Mouse (Mus musculus) liver, adult 2 months (tissue): ENCODE data around the gene Clk1. TPM values are rescaled to one million over a fixed set of nuclear protein-coding genes. Genes with fewer than 3 reads are reported as not detected.
A peak's percentile ranks its signal among the peaks of the same experiment; 100 is the strongest.

ENCODE experiments used
- DNase-seq: peaks from one replicate; pipeline ENCODE4 v3.0.0-alpha.2; 2011; ENCODE audit warnings: low read depth, low spot score; ENCODE audit errors: extremely low read depth
- H3K27ac ChIP-seq: fragments of 200-500 bp; replicated peaks from 2 replicates; pipeline ENCODE4 v1.5.1; 2012; ENCODE audit warnings: low read depth, mild to moderate bottlenecking, control low read depth, inconsistent platforms, low read length; ENCODE audit not compliant: insufficient read depth
- H3K27me3 ChIP-seq: fragments of 200-500 bp; 2 replicates; pipeline ENCODE4 v1.6.1; 2012; ENCODE audit warnings: mild to moderate bottlenecking, moderate library complexity, low read length, inconsistent platforms; ENCODE audit not compliant: control insufficient read depth, insufficient read depth
- H3K36me3 ChIP-seq: fragments of 200-500 bp; 2 replicates; pipeline ENCODE4 v1.6.1; 2012; ENCODE audit warnings: low read length, inconsistent platforms; ENCODE audit not compliant: control insufficient read depth, insufficient read depth
- H3K4me1 ChIP-seq: fragments of 200-500 bp; 2 replicates; pipeline ENCODE4 v1.6.1; 2011; ENCODE audit warnings: low read length; ENCODE audit not compliant: control insufficient read depth, insufficient read depth
- H3K4me3 ChIP-seq: fragments of 200-500 bp; 2 replicates; pipeline ENCODE4 v1.5.1; 2011; ENCODE audit warnings: low read depth, mild to moderate bottlenecking, control low read depth, low read length, moderate library complexity; ENCODE audit not compliant: insufficient read depth
- H3K79me2 ChIP-seq: fragments of 200-500 bp; 2 replicates; pipeline ENCODE4 v1.6.1; 2012; ENCODE audit warnings: inconsistent platforms, mild to moderate bottlenecking, low read length, moderate library complexity; ENCODE audit not compliant: control insufficient read depth, insufficient read depth
- H3K9ac ChIP-seq: fragments of 200-500 bp; 2 replicates; pipeline ENCODE4 v1.6.1; 2012; ENCODE audit warnings: low read depth, mild to moderate bottlenecking, control low read depth, inconsistent platforms, low read length
- CTCF ChIP-seq: fragments of 200-500 bp; IDR thresholded peaks from 2 replicates; pipeline ENCODE4 v1.5.1; 2011; ENCODE audit warnings: low read depth, low read length, control low read depth
- POLR2A ChIP-seq: fragments of 200-500 bp; IDR thresholded peaks from 2 replicates; pipeline ENCODE4 v1.6.1; 2011; ENCODE audit warnings: low read length, control low read depth; ENCODE audit not compliant: insufficient read depth; ENCODE audit errors: extremely low read depth
- WGBS: fragments of 180-500 bp; shearing (Covaris S2); methylation state at CpG from one replicate; pipeline ENCODE4 v1.1.7; 2018; 5-methylcytosine and 5-hydroxymethylcytosine counted together
- polyA plus RNA-seq: library from polyadenylated mRNA; depleted of rRNA; stranded (reverse); fragments of >200 nt; gene quantifications from 2 replicates; pipeline ENCODE4 v1.2.3, GENCODE M21; 2012
- total RNA-seq: library from RNA; depleted of rRNA; stranded (reverse); fragments of >200 nt; gene quantifications from 2 replicates; pipeline ENCODE4 v1.2.3, GENCODE M21; 2014

Gene Clk1
- total and polyA plus RNA-seq, 2 experiments, result 23.0 to 163 TPM

DNA sequence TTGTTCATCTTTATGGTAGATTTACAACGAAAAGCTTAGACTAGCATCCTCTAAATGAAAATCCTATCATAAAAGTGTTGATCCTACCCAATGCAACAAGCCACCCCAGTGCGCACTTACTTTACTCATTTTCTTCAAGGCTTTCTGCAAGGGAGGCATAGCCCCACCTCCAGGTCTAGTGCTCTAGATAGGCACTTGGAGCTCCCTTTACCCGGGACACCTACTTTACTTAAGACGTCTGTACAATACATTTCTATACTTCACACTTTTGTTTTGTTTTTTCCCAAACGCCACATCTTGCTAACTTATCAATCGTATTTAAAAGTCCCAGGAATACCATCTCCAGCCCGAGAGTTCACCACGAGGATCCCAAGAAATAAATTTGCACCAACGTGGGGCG lies 20.8 kb upstream of the Clk1 start:
- 9% methylated on average over 10 of the region's 10 CpGs for WGBS
- no peak for DNase-seq
- TF ChIP-seq CTCF (no peak), POLR2A (no peak)

DNA sequence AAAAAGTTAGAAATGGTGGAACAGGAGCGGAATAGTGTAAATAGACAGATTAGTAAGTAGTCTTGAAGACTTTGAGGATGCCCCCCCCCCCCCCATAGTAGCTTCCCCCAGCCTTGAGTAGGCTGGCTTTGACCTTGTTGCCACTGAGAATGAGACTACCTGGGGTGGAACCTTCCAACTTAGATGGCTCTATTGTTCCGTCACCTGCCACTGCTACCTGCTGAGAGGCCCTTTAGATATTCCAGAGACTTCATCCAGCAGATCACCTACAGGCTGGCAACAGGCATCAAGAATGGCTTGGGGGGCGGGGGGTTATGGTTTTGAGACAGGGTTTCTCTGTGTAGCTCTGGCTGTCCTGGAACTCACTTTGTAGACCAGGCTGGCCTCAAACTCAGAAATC lies 685 bp upstream of the Clk1 start:
- Histone ChIP-seq H3K4me3 (no peak overlapping the region), H3K36me3 (peaks cover 16% of the 10 kb centered on the region), H3K4me1 (peaks cover 12% of the 10 kb centered on the region), H3K27ac (no peak overlapping the region), H3K79me2 (peaks cover 12% of the 10 kb centered on the region; the same call in 1 of the 2 replicates), H3K9ac (no peak overlapping the region), H3K27me3 (no peaks in the 10 kb centered on the region)
- no peak for DNase-seq
- TF ChIP-seq CTCF (no peak), POLR2A (no peak)
- WGBS, result 88% methylated on average over 3 of the region's 3 CpGs

More for the DNA sequence above, 20.8 kb upstream of the Clk1 start:
- H3K9ac ChIP-seq, result peak overlapping the region; percentile 88
- H3K4me3 ChIP-seq, result peak overlapping the region; percentile 77
- peaks cover 12% of the 10 kb centered on the region for H3K4me1 ChIP-seq
- H3K27ac ChIP-seq, result peak overlapping the region; percentile 65; the same call in 1 of the 2 replicates
- no peaks in the 10 kb centered on the region for H3K27me3 ChIP-seq
- H3K36me3 ChIP-seq, result peaks cover 3% of the 10 kb centered on the region; the same call in 1 of the 2 replicates
- H3K79me2 ChIP-seq, result peaks cover 11% of the 10 kb centered on the region

DNA sequence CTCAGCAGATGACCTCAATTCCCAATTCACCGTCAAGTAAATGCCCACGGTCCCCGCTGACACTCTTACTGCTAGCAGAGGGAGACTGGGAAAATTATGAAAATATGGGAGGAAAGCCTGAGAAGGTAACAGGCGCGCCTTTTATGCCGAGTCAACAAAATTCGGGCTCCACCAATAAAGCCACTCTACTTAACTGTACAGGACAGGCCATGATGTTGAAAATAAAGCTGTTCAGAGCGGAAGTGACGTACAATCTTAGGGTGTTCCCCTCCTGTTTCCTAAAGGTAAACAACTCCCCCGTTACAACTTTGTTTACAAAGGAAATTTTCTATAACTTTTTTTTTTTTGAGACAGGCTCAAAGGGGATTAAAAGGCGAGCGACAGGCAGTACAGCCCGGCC lies 987 bp downstream of the Clk1 start:
- no peaks in the 10 kb centered on the region for H3K27me3 ChIP-seq
- H3K27ac ChIP-seq, result peak overlapping the region; percentile 99
- H3K36me3 ChIP-seq, result peaks cover 31% of the 10 kb centered on the region
- peak; percentile 85 for DNase-seq
- peak overlapping the region; percentile 92 for H3K4me3 ChIP-seq
- H3K79me2 ChIP-seq, result peaks cover 12% of the 10 kb centered on the region; the same call in 1 of the 2 replicates
- peaks cover 18% of the 10 kb centered on the region for H3K4me1 ChIP-seq
- under 1% methylated on average over 13 of the region's 13 CpGs for WGBS
- peak overlapping the region; percentile 97 for H3K9ac ChIP-seq
- TF ChIP-seq CTCF (no peak), POLR2A (no peak)

DNA sequence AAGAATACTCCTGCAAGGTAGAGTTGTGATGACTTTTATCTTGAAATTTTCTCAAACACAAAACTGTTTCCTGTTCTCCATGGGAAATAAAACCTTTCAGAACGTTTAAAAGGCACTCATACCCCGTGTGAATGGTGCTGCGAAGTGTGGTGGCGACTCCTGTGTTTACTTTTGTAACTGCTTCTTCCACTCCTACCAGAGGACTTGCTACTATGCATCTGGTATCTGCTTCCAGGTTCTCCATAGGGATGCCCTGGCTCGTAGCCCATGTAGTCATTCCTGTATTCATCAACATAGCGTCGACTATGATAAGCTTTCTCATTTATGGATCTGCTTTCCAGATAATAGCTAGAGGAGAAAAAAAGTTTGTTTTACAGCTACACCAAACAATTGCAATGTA lies 2.9 kb downstream of the Clk1 start:
- no peak overlapping the region for H3K27ac ChIP-seq
- WGBS, result 11% methylated on average over 7 of the region's 7 CpGs
- no peak overlapping the region for H3K4me3 ChIP-seq
- H3K36me3 ChIP-seq, result peaks cover 50% of the 10 kb centered on the region
- DNase-seq, result no peak
- peaks cover 12% of the 10 kb centered on the region; the same call in 1 of the 2 replicates for H3K79me2 ChIP-seq
- TF ChIP-seq POLR2A (no peak), CTCF (no peak)
- no peaks in the 10 kb centered on the region for H3K27me3 ChIP-seq
- H3K4me1 ChIP-seq, result peaks cover 18% of the 10 kb centered on the region
- H3K9ac ChIP-seq, result no peak overlapping the region

DNA sequence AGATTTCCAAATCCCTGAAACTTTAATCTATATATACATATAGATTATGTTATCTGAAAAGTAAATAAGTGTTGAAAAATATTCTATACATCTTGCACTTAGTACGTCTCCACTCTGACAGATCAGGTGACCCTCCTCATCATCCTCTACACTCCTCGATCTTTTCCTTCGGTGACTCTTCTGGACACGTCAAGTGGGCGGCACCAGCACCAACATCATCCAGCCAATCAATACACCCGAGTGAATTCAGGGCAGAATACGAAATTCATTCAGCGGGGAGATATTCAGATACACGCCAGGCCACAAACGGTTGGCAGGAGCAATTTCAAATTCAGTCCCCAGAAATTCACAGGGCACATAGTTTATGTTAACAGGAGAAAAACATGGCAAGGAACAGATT lies 3.8 kb downstream of the Clk1 start:
- peaks cover 18% of the 10 kb centered on the region for H3K4me1 ChIP-seq
- H3K27me3 ChIP-seq, result no peaks in the 10 kb centered on the region
- peaks cover 57% of the 10 kb centered on the region for H3K36me3 ChIP-seq
- 27% methylated on average over 10 of the region's 10 CpGs for whole genome bisulfite sequencing
- DNase-seq, result no peak
- no peak overlapping the region for H3K9ac ChIP-seq
- no peak overlapping the region for H3K4me3 ChIP-seq
- no peak for TF ChIP-seq CTCF
- TF ChIP-seq POLR2A, result no peak
- no peak overlapping the region for H3K27ac ChIP-seq
- peaks cover 12% of the 10 kb centered on the region; the same call in 1 of the 2 replicates for H3K79me2 ChIP-seq

DNA sequence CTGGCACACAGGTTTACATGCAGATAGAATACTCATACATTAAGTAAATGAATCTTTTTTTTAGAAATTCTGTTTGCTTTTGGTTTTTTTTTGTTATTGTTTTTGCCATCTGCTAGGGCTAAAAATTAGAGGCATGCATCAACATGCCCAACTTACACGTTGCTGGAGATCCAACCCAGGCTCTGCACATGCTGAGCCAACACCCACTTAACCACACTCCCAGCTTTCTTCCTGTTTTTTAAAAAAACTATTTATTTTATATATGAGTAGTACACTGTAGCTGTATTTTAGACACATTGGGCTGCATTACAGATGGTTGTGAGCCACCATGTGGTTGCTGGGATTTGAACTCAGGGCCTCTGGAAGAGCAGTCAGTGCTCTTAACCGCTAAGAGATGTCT lies 7.8 kb downstream of the Clk1 start:
- H3K27me3 ChIP-seq, result no peaks in the 10 kb centered on the region
- DNase-seq, result no peak
- H3K9ac ChIP-seq, result no peak overlapping the region
- no peak overlapping the region for H3K4me3 ChIP-seq
- no peak overlapping the region for H3K27ac ChIP-seq
- peaks cover 87% of the 10 kb centered on the region for H3K36me3 ChIP-seq
- WGBS, result 79% methylated on average over 2 of the region's 2 CpGs
- no peak for TF ChIP-seq CTCF
- TF ChIP-seq POLR2A, result no peak
- peaks cover 2% of the 10 kb centered on the region; the same call in 1 of the 2 replicates for H3K79me2 ChIP-seq
- H3K4me1 ChIP-seq, result peaks cover 10% of the 10 kb centered on the region
